In genomic region chr1:151235574-151235973, GRCm38 (mm10) we compare ENCODE assay signal across 1 mouse cellular context.
TF ChIP-seq lines count a peak whose summit lies in the region.

No protein-coding gene starts in this region.

TF ChIP-seq in myocyte, 11 proteins besides CTCF, POLR2A, EP300 and RAD21:
- no peak for TF ChIP-seq REST (IDR thresholded peaks at IDR 0.05; ENCODE audit: insufficient read depth, insufficient read length)
- TF ChIP-seq TCF3 (IDR thresholded peaks at IDR 0.05; ENCODE audit: insufficient read length, low read depth): no peak
